Mouse (Mus musculus): ENCODE data around the gene Styx. TPM values are rescaled to one million over a fixed set of nuclear protein-coding genes. Genes with fewer than 3 reads are reported as not detected.

The Styx gene
- polyA plus RNA-seq, 1 experiment from 2014 or later: 50.6 TPM

DNA sequence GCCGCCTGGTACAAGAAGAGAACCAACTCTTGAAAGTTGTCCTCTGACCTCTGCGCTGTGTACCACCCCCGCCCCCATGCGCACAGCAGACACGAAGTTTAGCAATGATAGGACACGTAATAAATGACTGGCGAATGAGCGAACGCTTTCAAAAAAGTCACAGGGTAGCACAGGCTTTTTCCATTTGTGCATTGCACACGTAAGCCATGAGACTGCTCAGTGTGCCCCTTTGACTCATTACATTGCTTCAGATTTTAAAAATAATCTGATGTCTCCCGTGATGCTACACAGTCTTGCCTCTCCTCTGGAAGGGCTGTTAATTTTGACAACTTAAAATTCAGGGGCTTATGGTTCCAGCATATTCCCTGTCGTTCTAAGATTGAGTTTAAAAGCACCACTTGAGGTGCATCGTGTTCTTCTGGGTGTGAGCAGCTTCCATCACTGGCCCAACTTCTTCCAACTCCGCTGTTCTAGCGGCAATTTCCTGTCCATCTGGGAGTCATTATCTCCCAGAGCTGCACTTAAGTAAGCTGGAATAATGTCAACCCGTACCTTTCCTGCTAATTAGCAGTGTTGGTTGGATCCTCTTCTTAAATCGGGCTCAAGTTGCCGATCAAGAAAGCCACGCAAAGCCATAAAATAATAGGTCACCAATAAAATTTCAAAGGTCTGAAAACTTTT is 87.5 kb downstream of the Styx start:
- no peaks in the 10 kb centered on the region for H3K36me3 ChIP-seq (ENCODE audit: control insufficient read depth, insufficient read depth, low read length)
- no peaks in the 10 kb centered on the region for H3K27me3 ChIP-seq (ENCODE audit: control insufficient read depth, insufficient read depth, low read length)
- ATAC-seq (ENCODE audit: low FRiP score, low TSS enrichment) (no peak), DNase-seq (ENCODE audit: low spot score) (no peak)
- H3K4me3 ChIP-seq (ENCODE audit: low read depth, low read length): no peak overlapping the region
- H3K4me2 ChIP-seq (replicated peaks; ENCODE audit: low read depth): no peak overlapping the region
- no peaks in the 10 kb centered on the region for H3K9me3 ChIP-seq (ENCODE audit: control insufficient read depth, low read length)
- H3K27ac ChIP-seq (replicated peaks): no peak overlapping the region
- WGBS: 69% methylated on average over 19 of the region's 19 CpGs
- TF ChIP-seq EP300 (optimal IDR thresholded peaks at IDR 0.05): no peak
- no peak for TF ChIP-seq CTCF (IDR thresholded peaks at IDR 0.05; ENCODE audit: low read depth)
- H3K9ac ChIP-seq (ENCODE audit: low read length): no peak overlapping the region
- no peaks in the 10 kb centered on the region for H3K4me1 ChIP-seq (replicated peaks; ENCODE audit: control insufficient read depth, insufficient read depth)

DNA sequence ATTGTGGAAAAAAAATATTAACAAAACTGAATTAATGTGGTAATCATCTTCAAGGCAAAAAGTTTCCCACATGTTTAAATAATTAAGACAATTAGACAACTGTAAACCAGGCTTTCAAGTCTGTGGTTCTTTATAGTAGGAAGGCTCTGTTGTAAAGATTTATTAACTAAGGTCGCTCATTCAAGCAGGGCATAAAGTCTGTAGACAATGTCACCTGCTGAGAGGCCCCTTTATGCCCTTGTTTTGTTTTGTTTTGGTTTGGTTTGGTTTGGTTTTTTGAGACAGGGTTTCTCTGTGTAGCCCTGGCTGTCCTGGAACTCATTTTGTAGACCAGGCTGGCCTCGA is 88.0 kb downstream of the Styx start:
- Histone ChIP-seq H3K9me3 (ENCODE audit: control insufficient read depth, low read length) (no peaks in the 10 kb centered on the region), H3K36me3 (ENCODE audit: control insufficient read depth, insufficient read depth, low read length) (no peaks in the 10 kb centered on the region), H3K4me2 (replicated peaks; ENCODE audit: low read depth) (no peak overlapping the region), H3K4me1 (replicated peaks; ENCODE audit: control insufficient read depth, insufficient read depth) (no peaks in the 10 kb centered on the region), H3K4me3 (ENCODE audit: low read depth, low read length) (no peak overlapping the region), H3K27ac (replicated peaks) (no peak overlapping the region), H3K27me3 (ENCODE audit: control insufficient read depth, insufficient read depth, low read length) (no peaks in the 10 kb centered on the region), H3K9ac (ENCODE audit: low read length) (no peak overlapping the region)
- ATAC-seq (ENCODE audit: low FRiP score, low TSS enrichment) (no peak), DNase-seq (ENCODE audit: low spot score) (no peak)
- no peak for TF ChIP-seq CTCF (IDR thresholded peaks at IDR 0.05; ENCODE audit: low read depth)
- TF ChIP-seq EP300 (optimal IDR thresholded peaks at IDR 0.05): no peak
- WGBS: 98% methylated on average over 2 of the region's 2 CpGs

DNA sequence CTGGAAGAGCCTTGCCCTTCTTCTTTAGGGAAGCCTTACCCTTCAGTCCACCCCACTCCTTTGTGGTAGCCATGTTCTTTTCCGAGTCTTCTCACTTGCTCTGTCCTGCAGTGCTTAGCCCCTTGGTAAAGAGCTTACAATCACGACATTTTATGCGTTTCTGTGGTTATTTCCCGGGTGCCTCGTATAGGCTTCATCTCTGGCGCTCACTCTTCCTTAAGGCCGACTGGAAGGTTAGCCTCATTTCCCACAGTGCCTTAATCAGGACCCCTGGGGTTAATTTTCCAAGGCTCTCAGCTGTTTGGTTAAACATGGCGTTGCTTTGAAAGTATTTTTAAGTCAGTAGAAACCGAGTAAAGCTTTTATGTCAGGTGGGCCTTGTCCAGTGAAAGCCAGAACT is 88.5 kb downstream of the Styx start:
- Histone ChIP-seq H3K4me1 (replicated peaks; ENCODE audit: control insufficient read depth, insufficient read depth) (no peaks in the 10 kb centered on the region), H3K36me3 (ENCODE audit: control insufficient read depth, insufficient read depth, low read length) (no peaks in the 10 kb centered on the region), H3K9me3 (ENCODE audit: control insufficient read depth, low read length) (no peaks in the 10 kb centered on the region), H3K4me2 (replicated peaks; ENCODE audit: low read depth) (no peak overlapping the region), H3K9ac (ENCODE audit: low read length) (no peak overlapping the region), H3K27me3 (ENCODE audit: control insufficient read depth, insufficient read depth, low read length) (no peaks in the 10 kb centered on the region), H3K27ac (replicated peaks) (no peak overlapping the region), H3K4me3 (ENCODE audit: low read depth, low read length) (no peak overlapping the region)
- ATAC-seq (ENCODE audit: low FRiP score, low TSS enrichment) (no peak), DNase-seq (ENCODE audit: low spot score) (no peak)
- WGBS: 81% methylated on average over 9 of the region's 9 CpGs
- no peak for TF ChIP-seq CTCF (IDR thresholded peaks at IDR 0.05; ENCODE audit: low read depth)
- no peak for TF ChIP-seq EP300 (optimal IDR thresholded peaks at IDR 0.05)

DNA sequence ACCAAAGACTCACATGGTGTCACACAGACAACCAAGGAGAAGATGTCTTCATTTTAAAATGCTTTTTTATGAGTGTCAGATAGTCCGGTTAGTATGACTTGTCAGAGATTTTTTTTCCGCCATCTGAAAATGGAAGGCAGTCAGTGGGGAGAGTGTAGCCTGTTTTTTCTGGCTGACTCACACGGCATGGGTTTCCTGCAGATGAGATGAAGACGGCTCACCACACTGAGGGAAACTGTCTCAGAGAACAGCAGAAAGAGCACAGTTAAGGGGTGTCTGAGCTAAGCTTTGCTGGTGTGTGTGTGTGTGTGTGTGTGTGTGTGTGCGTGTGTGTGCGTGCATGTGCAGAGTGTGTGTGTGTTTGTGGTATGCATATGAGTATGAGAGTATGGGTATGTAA is 90.4 kb downstream of the Styx start:
- no peak for TF ChIP-seq EP300 (optimal IDR thresholded peaks at IDR 0.05)
- no peak for TF ChIP-seq CTCF (IDR thresholded peaks at IDR 0.05; ENCODE audit: low read depth)
- Histone ChIP-seq H3K4me3 (ENCODE audit: low read depth, low read length) (no peak overlapping the region), H3K9ac (ENCODE audit: low read length) (no peak overlapping the region), H3K27ac (replicated peaks) (no peak overlapping the region), H3K36me3 (ENCODE audit: control insufficient read depth, insufficient read depth, low read length) (no peaks in the 10 kb centered on the region), H3K9me3 (ENCODE audit: control insufficient read depth, low read length) (no peaks in the 10 kb centered on the region), H3K27me3 (ENCODE audit: control insufficient read depth, insufficient read depth, low read length) (no peaks in the 10 kb centered on the region), H3K4me1 (replicated peaks; ENCODE audit: control insufficient read depth, insufficient read depth) (no peaks in the 10 kb centered on the region; the same call in 1 of the 2 replicates), H3K4me2 (replicated peaks; ENCODE audit: low read depth) (no peak overlapping the region)
- 81% methylated on average over 6 of the region's 6 CpGs for WGBS
- ATAC-seq (ENCODE audit: low FRiP score, low TSS enrichment): no peak
- no peak for DNase-seq (ENCODE audit: low spot score)

DNA sequence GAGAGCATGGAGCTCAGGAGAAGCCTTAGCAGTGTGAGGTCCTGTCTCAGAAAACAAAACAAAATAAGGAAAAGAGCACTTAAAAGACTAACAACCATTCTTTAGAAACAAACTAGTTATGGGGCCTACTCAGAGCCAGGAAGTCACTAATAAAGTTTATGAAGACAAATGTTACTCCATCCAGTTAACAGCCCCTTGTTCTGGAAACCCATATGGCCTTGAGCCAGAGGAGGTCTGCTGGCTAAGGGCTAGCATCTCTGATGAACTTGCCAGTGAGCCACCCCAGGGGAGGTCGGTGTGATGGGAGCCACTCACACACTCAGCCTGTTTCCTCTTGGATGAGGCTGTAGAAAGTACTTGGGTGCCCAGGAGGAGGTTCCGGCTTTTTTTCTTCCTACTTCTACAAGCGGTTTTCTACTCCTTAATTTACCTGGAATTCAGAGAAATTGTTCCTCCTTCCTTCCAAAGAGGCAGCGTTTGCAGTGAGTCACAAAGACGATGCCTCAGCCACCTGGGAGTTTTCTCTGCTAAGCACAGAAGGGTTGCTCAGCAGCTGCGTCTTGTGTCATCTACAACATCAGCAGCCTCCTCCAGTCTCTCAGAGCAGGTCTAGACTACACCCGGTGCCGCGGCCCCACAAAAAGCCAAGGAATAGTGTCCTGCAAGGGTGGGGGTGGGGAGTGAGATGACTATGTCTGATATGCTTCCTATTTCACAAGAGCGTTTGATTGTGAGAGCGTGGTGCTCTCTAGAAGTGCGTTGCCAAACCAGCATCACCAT is 92.1 kb downstream of the Styx start:
- Histone ChIP-seq H3K36me3 (ENCODE audit: control insufficient read depth, insufficient read depth, low read length) (no peaks in the 10 kb centered on the region), H3K4me3 (ENCODE audit: low read depth, low read length) (no peak overlapping the region), H3K4me2 (replicated peaks; ENCODE audit: low read depth) (no peak overlapping the region), H3K9me3 (ENCODE audit: control insufficient read depth, low read length) (no peaks in the 10 kb centered on the region), H3K27me3 (ENCODE audit: control insufficient read depth, insufficient read depth, low read length) (no peaks in the 10 kb centered on the region), H3K27ac (replicated peaks) (0 out of 2 replicates have a peak overlapping the region, but pooled peaks have one; percentile 30), H3K4me1 (replicated peaks; ENCODE audit: control insufficient read depth, insufficient read depth) (no peaks in the 10 kb centered on the region; the same call in 1 of the 2 replicates), H3K9ac (ENCODE audit: low read length) (no peak overlapping the region)
- ATAC-seq (ENCODE audit: low FRiP score, low TSS enrichment) (0 out of 2 replicates have a peak, but pooled peaks have one; percentile 29), DNase-seq (ENCODE audit: low spot score) (no peak)
- WGBS: 46% methylated on average over 12 of the region's 12 CpGs
- TF ChIP-seq EP300 (optimal IDR thresholded peaks at IDR 0.05): no peak
- no peak for TF ChIP-seq CTCF (IDR thresholded peaks at IDR 0.05; ENCODE audit: low read depth)

DNA sequence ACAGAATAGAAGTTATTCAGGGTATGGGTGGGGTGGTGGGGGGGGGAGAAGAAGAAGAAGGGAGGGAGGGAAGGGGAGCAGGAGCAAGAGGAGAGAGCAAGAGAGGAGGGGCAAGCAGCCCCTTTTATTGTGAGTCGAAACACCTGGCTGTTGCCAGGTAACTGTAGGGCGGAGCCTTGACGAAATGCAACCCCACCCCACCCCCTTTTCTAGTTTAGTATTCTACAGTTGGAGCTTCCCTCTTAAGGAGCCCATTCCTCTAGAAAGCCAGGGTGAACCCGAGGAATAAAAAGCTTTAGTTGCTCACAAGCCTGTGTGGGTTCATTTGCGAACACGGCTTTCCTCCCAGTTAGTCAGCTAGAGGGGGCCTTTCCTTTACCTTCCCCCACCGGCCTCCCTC is 94.0 kb downstream of the Styx start:
- no peaks in the 10 kb centered on the region; the same call in 1 of the 2 replicates for H3K4me1 ChIP-seq (replicated peaks; ENCODE audit: control insufficient read depth, insufficient read depth)
- no peak overlapping the region for H3K9ac ChIP-seq (ENCODE audit: low read length)
- no peaks in the 10 kb centered on the region for H3K9me3 ChIP-seq (ENCODE audit: control insufficient read depth, low read length)
- H3K4me3 ChIP-seq (ENCODE audit: low read depth, low read length): no peak overlapping the region
- DNase-seq (ENCODE audit: low spot score): no peak
- no peaks in the 10 kb centered on the region for H3K27me3 ChIP-seq (ENCODE audit: control insufficient read depth, insufficient read depth, low read length)
- H3K4me2 ChIP-seq (replicated peaks; ENCODE audit: low read depth): no peak overlapping the region
- no peak overlapping the region for H3K27ac ChIP-seq (replicated peaks)
- 37% methylated on average over 7 of the region's 7 CpGs for WGBS
- no peaks in the 10 kb centered on the region for H3K36me3 ChIP-seq (ENCODE audit: control insufficient read depth, insufficient read depth, low read length)
- no peak for ATAC-seq (ENCODE audit: low FRiP score, low TSS enrichment)
- no peak for TF ChIP-seq CTCF (IDR thresholded peaks at IDR 0.05; ENCODE audit: low read depth)
